Mouse (Mus musculus) splenic B cell, adult 2 months (primary cell): ENCODE measurements around the gene Hells.

Experiments
- DNase-seq: peaks from one replicate; pipeline ENCODE4 v3.0.0-alpha.2; 2011; ENCODE audit warnings: low read depth, low spot score
- H3K27me3 ChIP-seq: 2 replicates; pipeline ENCODE4 v1.6.1; 2012; ENCODE audit warnings: mild to moderate bottlenecking, low read length, moderate library complexity, mixed read lengths; ENCODE audit not compliant: control insufficient read depth, poor library complexity, insufficient read depth, severe bottlenecking
- H3K36me3 ChIP-seq: 2 replicates; pipeline ENCODE4 v1.6.1; 2012; ENCODE audit warnings: mild to moderate bottlenecking, low read length, moderate library complexity, mixed read lengths; ENCODE audit not compliant: control insufficient read depth, poor library complexity, insufficient read depth, severe bottlenecking

The Hells gene

DNA sequence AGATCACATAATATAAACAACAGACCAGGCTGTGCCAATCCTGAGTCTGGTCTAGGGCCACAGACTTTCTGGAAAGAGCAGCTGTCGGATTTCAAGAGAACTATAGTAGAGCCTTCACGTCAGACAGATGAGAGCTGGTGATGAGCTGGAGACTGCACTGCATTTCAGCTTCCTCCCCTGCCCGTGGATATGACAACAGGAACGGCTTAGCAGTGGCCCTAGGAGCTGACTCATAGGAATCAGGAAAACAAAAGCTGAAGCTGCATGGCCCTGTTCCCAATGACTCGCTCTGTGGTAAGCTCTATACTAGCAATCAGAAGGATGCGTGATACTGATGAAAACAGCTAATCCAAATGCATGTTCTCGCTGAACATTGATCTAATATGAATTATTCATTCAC, 43.0 kb downstream of the Hells start:
- no peak for DNase-seq
- peaks cover 2% of the 10 kb centered on the region; the same call in 1 of the 2 replicates for H3K36me3 ChIP-seq
- H3K27me3 ChIP-seq = no peaks in the 10 kb centered on the region

DNA sequence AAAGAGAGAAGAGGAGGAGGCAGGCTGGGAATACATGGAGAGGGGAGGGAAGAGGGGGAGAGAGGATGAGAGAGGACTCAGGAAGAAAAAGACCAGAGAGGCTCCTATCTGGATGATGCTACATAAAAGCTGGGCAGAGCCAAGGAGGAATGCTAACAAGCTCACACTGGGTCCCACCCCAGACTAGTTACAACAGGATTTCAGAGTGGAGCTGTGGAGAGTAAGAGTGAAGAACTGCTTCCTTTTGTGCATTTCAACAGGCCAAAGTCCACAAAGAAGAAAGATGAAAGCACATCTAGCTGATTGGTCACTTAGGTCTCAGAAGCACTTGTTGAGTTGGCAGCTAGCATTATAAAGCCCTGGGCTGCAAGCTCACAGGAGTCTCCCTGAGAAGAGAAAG, 45.6 kb downstream of the Hells start:
- no peaks in the 10 kb centered on the region; the same call in 1 of the 2 replicates for H3K36me3 ChIP-seq
- H3K27me3 ChIP-seq = no peaks in the 10 kb centered on the region

DNA sequence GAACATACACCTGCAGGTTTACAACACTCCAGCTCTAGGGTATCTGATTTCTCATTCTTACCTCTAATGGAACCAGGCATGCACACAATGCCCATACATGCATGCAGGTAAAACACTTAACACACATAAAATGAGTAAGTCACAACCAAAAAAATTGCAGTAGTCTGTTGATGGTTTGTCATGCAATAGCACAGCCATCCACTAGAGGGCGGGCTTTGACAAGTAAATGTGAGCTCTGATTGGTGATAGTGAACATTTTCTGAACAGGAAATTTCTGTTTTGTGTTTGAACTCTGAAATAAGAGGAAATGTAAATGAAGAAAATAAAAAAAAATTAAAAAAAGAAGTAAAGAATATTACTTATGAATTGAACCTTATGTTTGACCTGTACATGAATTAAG, 51.3 kb downstream of the Hells start:
- no peaks in the 10 kb centered on the region for H3K36me3 ChIP-seq
- DNase-seq = peak; percentile 71

More for the DNA sequence above, 45.6 kb downstream of the Hells start:
- no peak for DNase-seq

DNA sequence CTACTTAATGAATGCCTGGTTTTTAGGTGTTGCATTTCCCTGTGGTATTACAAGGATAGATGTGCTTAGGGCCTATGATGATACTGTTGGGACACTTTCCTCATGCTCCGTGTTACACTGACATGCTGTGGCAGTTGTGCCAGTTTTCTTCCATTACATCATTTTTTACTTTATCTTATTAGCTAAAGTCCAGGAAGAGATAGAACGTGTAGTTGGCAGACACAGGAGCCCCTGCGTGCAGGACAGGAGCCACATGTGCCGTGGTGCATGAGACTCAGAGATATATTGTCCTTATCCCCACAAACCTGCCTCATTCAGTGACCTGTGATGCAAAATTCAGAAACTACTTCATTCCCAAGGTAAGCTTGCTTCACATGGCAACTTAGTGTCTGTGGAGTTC, 67.5 kb downstream of the Hells start:
- no peaks in the 10 kb centered on the region for H3K27me3 ChIP-seq
- H3K36me3 ChIP-seq = no peaks in the 10 kb centered on the region
- no peak for DNase-seq

More for the DNA sequence above, 51.3 kb downstream of the Hells start:
- H3K27me3 ChIP-seq = no peaks in the 10 kb centered on the region

DNA sequence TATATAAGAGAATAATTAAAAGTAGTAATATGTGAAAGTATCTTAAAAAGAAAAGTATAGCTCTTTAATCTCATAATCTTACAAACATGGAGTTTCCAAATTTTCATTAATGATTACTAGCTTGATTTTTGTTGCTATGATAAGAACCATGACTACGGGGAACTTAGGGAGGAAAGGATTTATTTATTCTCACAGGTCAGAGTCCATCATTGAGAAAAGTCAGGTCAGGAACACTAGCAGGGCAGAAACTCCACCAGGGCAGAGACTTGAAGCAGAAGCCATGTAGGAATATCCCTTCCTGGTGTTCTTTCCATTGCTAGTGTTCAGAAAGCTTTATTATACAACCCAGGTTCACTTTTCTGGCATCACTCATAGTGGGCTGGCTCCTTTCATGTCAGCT, 68.0 kb downstream of the Hells start:
- no peak for DNase-seq
- Histone ChIP-seq H3K36me3 (no peaks in the 10 kb centered on the region), H3K27me3 (no peaks in the 10 kb centered on the region)

DNA sequence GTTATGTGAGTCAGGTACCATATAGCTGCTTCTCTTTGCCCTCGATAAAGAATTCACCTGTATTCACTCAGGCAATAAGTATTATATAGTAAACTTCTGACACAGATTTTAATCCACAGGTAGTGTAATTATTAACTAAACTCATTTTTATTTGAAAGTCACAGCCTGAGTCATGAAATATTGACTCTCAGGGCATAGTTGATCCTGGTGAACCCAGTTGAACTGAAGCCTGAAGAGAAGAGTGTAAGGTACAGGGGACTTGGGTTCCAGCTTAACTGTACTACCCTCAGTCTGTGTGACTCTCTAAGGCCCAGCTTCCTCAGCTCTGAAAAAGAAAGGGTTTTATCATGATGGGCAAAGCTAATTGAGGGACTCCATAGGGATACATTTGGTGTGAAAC, 74.4 kb downstream of the Hells start:
- H3K27me3 ChIP-seq = no peaks in the 10 kb centered on the region
- H3K36me3 ChIP-seq = no peaks in the 10 kb centered on the region
- no peak for DNase-seq

DNA sequence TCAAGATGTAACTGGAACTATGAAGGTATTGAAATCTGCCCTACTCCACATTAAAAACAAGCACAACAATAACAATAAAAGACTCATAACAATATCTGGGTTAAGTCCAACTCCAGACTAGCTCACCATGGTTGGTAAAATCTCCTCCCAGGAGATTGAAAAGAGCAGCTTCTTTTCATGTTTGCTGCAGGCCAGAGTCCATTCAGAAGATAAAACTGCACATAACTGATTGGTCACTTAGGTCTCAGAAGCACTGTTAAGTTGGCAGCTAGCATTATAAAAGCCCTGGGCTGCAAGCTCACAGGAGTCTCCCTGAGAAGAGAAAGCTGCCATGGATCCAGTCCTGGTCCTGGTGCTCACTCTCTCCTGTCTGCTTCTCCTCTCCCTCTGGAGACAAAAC, 76.0 kb downstream of the Hells start, which contains the start of gene Cyp2c55:
Gene Cyp2c55, plus strand, starts transcription at position 305 of the 400 bp plus-strand sequence.
- Histone ChIP-seq H3K27me3 (no peaks in the 10 kb centered on the region), H3K36me3 (no peaks in the 10 kb centered on the region)
- DNase-seq = no peak
